Mouse (Mus musculus): ENCODE results near the gene Mtch1. TPM values are rescaled to one million over a fixed set of nuclear protein-coding genes. Genes with fewer than 3 reads are reported as not detected.

Mtch1 gene
- total and polyA plus RNA-seq, 3 experiments: 66.1 to 143 (median 110) TPM

DNA sequence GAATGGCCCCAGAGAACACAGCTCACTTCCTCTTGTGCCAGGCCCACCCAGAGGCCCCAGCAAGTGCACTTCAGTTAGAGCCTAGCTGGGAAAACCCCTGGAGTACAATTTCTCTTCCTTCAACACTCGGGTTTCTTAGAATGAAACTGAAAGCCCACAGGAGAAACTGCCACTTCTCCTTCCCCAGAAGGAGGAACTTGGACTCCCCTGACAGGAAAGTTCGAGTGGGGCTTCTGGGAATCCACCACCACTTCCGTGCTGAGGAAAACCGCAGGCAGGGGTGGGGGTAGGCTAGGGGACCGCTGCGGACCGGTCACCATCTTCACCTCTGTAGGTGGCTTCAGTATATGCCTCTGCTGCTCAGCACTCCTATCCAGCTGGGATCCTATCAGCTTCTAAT lies 47.6 kb upstream of the Mtch1 start:
- peaks cover 27 to 71% of the 10 kb centered on the region in 2 experiments for H3K4me1 ChIP-seq (ENCODE audit: control insufficient read depth in 1 of 2, insufficient read depth in 2 of 2)
- no peaks in the 10 kb centered on the region for H3K27me3 ChIP-seq (replicated peaks)
- H3K27ac ChIP-seq (ENCODE audit: insufficient read depth, low read depth): peak overlapping the region; percentile 99
- in situ Hi-C loops (cut with MboI; ENCODE audit: low pct_ligation_motif_present, low pct_unique_long_range_greater_than_20kb, low sequenced_read_pairs): loop anchor here (5.0 kb wide), 2 partner anchors 37 to 97 kb away; partner anchors contain the start of gene Pim1
- peak; percentile 89 for DNase-seq (ENCODE audit: extremely low read depth)
- no peaks in the 10 kb centered on the region for H3K79me2 ChIP-seq (replicated peaks; ENCODE audit: control insufficient read depth, extremely low read depth, insufficient read depth, poor library complexity, severe bottlenecking)
- no peaks in the 10 kb centered on the region for H3K36me3 ChIP-seq (replicated peaks in 1 of 2; ENCODE audit: control insufficient read depth in 1 of 2, insufficient read depth in 1 of 2, low read length in 1 of 2)
- no peaks in the 10 kb centered on the region for H3K9me3 ChIP-seq (replicated peaks; ENCODE audit: low read length)
- TF ChIP-seq MEF2A (IDR thresholded peaks at IDR 0.05; ENCODE audit: borderline replicate concordance, low read depth, low read length) (peak; percentile 96), JUND (conservative IDR thresholded peaks at IDR 0.05; ENCODE audit: low read depth, low read length) (0 out of 2 replicates have a peak, but pooled peaks have one; percentile 40), JUN (IDR thresholded peaks at IDR 0.05; ENCODE audit: insufficient read depth, low read depth, low read length) (peak; percentile 73), USF2 (conservative IDR thresholded peaks at IDR 0.05; ENCODE audit: low read depth, low read length) (no peak), ELF1 (IDR thresholded peaks at IDR 0.05; ENCODE audit: low read depth, low read length) (peak; percentile 81), KAT2A (IDR thresholded peaks at IDR 0.05; ENCODE audit: insufficient replicate concordance, low read length) (0 out of 2 replicates have a peak, but pooled peaks have one; percentile 66), SIN3A (IDR thresholded peaks at IDR 0.05; ENCODE audit: low read length) (peak; percentile 91), BHLHE40 (IDR thresholded peaks at IDR 0.05; ENCODE audit: low read depth, low read length) (peak; percentile 94), TBP (conservative IDR thresholded peaks at IDR 0.05; ENCODE audit: low read depth, low read length) (0 out of 2 replicates have a peak, but pooled peaks have one; percentile 48), CTCF (conservative IDR thresholded peaks at IDR 0.05 in 1 of 2, IDR thresholded peaks at IDR 0.05 in 1 of 2; ENCODE audit: low read depth in 2 of 2, low read length in 2 of 2) (no peak), ETS1 (conservative IDR thresholded peaks at IDR 0.05; ENCODE audit: low read depth, low read length) (peak; percentile 98), ZNF384 (IDR thresholded peaks at IDR 0.05; ENCODE audit: low read depth, low read length) (peak; percentile 87), TCF12 (IDR thresholded peaks at IDR 0.05; ENCODE audit: low read depth, low read length) (peak; percentile 99), CHD1 (IDR thresholded peaks at IDR 0.05; ENCODE audit: low read depth, low read length) (0 out of 2 replicates have a peak, but pooled peaks have one; percentile 21), CHD2 (IDR thresholded peaks at IDR 0.05; ENCODE audit: low read length) (peak; percentile 96), NELFE (IDR thresholded peaks at IDR 0.05; ENCODE audit: low read depth, low read length) (no peak), POLR2AphosphoS2 (IDR thresholded peaks at IDR 0.05; ENCODE audit: low read depth, low read length) (no peak), RCOR1 (conservative IDR thresholded peaks at IDR 0.05; ENCODE audit: low read depth, low read length) (peak; percentile 98), EP300 (IDR thresholded peaks at IDR 0.05; ENCODE audit: low read length) (peak; percentile 99), RAD21 (IDR thresholded peaks at IDR 0.05; ENCODE audit: low read depth, low read length) (no peak; the same call in 1 of the 2 replicates), MAFK (IDR thresholded peaks at IDR 0.05; ENCODE audit: insufficient replicate concordance, low read length) (peak; percentile 84), HCFC1 (IDR thresholded peaks at IDR 0.05; ENCODE audit: low read depth, low read length) (peak; percentile 54), UBTF (IDR thresholded peaks at IDR 0.05; ENCODE audit: low read depth, low read length) (0 out of 2 replicates have a peak, but pooled peaks have one; percentile 56), GABPA (IDR thresholded peaks at IDR 0.05; ENCODE audit: insufficient replicate concordance, low read depth, low read length) (no peak), NRF1 (IDR thresholded peaks at IDR 0.05; ENCODE audit: low read depth, low read length) (no peak), MAZ (IDR thresholded peaks at IDR 0.05; ENCODE audit: low read depth, low read length) (peak; percentile 99), POLR2A (IDR thresholded peaks at IDR 0.05; ENCODE audit: low read depth, low read length) (peak; percentile 17; the same call in 1 of the 2 replicates), PAX5 (IDR thresholded peaks at IDR 0.05; ENCODE audit: low read length) (no peak), ZKSCAN1 (IDR thresholded peaks at IDR 0.05; ENCODE audit: borderline replicate concordance, low read depth, low read length) (no peak), MYC (IDR thresholded peaks at IDR 0.05; ENCODE audit: low read depth, low read length) (peak; percentile 77; the same call in 1 of the 2 replicates), SMC3 (IDR thresholded peaks at IDR 0.05; ENCODE audit: low read depth, low read length) (no peak; the same call in 1 of the 2 replicates), MAX (IDR thresholded peaks at IDR 0.05; ENCODE audit: low read length) (0 out of 2 replicates have a peak, but pooled peaks have one; percentile 42), E2F4 (IDR thresholded peaks at IDR 0.05; ENCODE audit: insufficient replicate concordance, low read depth, low read length) (peak; percentile 57; the same call in 1 of the 2 replicates), ZMIZ1 (IDR thresholded peaks at IDR 0.05; ENCODE audit: low read depth, low read length) (peak; percentile 81), USF1 (IDR thresholded peaks at IDR 0.05; ENCODE audit: low read depth, low read length) (no peak), IRF4 (IDR thresholded peaks at IDR 0.05; ENCODE audit: low read depth, low read length) (peak; percentile 98), ZC3H11A (IDR thresholded peaks at IDR 0.05; ENCODE audit: low read depth, low read length) (no peak), MXI1 (IDR thresholded peaks at IDR 0.05; ENCODE audit: low read depth, low read length) (peak; percentile 27; the same call in 1 of the 2 replicates)
- peak overlapping the region in 1 of 3 experiments; percentile 9 for H3K4me3 ChIP-seq (replicated peaks in 1 of 3; ENCODE audit: low read depth in 2 of 3, low read length in 2 of 3, poor library complexity in 1 of 3)
- peak overlapping the region; percentile 61 for H3K9ac ChIP-seq (ENCODE audit: insufficient read depth, low read depth)
- H3K4me2 ChIP-seq (ENCODE audit: insufficient read depth, low read depth, poor library complexity, severe bottlenecking): peak overlapping the region; percentile 27
- dilution Hi-C loops (cut with MboI; ENCODE audit: extremely low pct_ligation_motif_present, extremely low pct_unique_long_range_greater_than_20kb, low sequenced_read_pairs): no loop called here

Measured in CH12.LX (cell line).